Mouse (Mus musculus) cerebellum, adult (tissue): ENCODE measurements around the gene Spo11.

Experiments used
- ATAC-seq: cut with Nextera tagmentation; 2 replicates; pipeline ENCODE4 v1.9.2; 2017; ENCODE audit warnings: mild to moderate bottlenecking, moderate library complexity, mixed read lengths; ENCODE audit not compliant: insufficient number of reproducible peaks, low FRiP score, low TSS enrichment

Spo11 gene

DNA sequence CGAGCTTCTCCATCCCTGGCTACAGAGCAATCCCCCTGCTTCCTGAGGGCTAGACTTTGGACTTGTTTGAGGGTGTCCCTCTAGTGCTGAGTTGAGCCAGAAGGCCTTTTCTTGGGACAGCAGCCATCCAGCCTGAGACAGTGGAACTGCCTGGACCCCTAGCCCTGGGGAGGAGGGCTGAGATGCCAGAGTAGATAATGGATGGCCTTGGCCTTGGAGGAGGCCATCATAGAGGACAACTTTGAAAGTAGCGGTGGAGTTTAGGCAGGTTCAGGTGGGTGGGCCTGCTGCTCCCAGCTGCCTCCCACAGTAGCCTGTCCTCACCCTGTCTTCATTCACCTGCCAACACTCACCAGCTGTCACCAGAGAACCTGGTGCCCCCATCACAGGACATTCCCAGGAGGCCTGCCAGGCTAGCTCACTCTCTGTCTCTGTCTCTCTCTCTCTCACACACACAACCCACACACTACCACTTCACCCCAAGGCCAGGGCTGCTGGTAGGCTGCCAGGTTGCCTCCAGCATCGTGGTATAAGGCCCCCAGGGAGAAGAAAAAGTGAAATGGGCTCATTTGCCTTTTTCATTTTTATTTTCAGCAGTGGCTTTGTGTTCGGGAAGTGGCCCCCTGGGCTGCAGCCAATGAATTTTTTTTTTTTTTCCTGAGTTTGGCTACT lies 50.5 kb downstream of the Spo11 start:
- ATAC-seq: no peak

DNA sequence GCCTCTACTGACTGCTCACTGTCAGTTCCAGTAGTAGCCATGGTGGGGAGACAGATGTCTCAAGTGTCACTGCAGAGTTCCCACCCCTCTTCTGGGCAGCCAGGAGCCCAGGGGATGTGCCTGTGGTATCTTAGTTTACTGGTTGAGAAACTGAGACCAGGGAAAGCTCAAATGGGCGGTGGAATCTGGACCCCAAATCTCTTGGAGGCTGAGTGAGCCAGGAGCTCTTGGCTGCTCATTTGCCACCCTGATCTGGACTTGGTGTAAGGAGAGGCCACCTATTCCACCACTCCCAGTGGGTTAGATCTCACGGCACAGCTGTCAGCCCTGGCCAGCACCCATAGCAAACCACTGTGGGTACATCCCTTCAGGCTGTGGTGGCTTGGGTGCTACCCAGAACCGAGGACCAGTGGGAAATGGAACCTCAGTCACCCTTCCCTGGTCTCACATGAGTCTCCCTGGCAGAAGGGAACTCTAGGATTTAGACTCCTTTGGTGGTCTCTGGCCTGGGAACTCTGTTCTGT lies 51.1 kb downstream of the Spo11 start:
- no peak for ATAC-seq

DNA sequence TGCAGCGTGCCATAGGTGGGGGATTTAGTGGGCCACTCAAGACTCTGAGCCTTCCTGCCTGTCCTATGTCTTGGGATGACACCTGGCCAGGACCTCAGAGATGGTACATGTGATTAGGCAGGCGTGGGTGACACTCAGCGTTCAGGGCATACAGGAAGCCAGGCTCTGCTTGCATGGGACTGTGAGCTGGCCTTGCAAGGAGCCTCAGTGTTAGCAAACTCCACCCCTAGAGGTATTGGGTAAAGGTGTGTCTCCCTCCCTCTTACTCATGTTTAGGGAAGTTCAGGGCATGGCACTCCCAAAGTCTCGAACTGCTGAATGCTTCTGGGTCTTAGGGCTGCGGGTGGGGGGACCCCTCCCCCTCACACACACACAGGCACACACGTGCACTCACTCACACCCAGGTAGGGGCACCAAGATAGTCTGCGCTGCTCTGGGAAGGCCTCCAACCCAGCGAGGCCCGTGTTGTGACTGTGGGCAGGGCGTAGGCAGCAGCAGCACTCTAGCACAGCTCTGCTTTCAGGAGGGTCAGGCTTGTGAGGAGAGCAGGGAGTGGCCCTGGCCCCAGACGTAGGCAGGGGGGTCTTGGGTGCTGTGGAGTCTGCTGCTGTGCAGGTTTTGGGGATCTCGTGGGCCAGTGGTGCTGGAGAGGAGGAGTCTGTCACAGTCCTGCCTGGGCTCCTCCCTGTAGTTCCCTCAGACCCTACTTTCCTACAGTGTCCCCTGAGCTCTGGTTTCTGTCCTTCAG lies 53.3 kb downstream of the Spo11 start:
- ATAC-seq: no peak

DNA sequence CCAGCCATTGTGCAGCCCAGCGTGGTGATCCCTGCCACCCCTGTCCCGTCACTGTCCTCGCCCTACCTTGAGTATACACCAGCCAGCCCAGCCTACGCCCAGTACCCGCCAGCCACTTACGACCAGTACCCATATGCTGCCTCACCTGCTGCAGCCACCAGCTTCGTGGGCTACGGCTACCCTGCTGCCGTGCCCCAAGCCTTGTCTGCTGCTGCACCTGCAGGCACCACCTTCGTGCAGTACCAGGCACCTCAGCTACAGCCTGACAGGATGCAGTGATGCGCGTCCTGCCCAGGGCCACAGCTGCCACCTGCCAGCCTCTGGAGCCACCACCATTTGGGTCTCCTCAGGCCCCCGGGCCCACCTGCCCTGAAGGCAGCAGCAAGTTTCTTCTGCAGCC lies 56.0 kb downstream of the Spo11 start:
- ATAC-seq: no peak

DNA sequence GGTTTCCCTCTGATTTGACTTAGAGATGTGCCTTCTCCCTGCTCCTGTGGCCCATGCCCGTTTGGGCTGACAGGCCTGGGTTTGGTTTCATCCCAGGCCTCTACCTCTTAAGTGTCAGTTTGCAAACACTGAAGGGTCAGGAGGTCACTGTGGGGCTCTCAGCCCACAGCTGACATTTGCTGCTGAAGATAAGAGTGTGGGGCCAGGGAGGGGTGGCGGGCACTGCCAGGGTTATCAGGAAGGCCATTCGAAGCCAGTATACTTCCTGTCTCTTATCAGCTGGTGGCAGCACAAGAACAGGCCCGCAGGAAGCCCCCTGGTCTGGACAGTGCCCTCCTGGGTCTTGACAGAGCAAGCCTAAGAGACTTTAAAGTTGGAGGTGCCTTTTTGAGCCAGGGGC lies 57.5 kb downstream of the Spo11 start:
- no peak for ATAC-seq

DNA sequence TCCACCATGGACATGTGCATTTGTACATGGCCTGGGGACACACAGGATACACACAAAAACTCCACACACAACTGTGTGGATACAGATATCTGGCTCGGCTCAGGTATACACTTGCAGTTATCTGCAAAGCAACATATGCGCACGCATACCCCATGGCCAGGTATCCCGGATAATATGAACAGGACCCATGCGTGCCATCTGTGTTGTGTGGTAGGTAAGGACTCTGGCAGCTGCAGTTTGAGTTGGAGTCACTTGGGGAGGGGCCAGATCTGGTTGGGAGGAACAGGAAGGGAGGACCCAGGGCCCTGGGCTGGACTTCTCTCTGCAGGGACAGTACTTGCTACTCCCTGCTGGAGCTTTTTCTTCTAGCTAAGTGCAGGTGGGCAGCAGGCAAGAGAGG lies 58.2 kb downstream of the Spo11 start:
- ATAC-seq: no peak

DNA sequence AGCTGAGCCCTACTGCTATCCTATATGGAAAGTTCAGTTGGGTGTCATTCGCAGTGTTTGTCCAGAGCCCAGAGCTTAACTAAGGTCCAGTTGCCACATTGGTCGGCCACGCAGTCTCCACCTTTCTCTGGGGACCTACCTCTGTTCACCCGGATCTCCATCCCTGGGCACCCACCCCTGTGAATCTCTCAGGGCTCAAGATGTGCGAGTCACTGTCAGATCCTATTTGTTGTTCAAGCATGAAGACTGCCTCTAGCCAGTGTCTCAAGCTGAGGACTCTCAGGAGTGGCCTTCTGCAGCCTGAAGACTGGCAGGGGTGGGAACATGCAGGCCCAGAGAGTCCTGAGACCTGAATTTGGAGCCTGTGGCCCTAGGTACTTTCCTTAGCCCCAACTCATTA lies 58.6 kb downstream of the Spo11 start:
- ATAC-seq: no peak

DNA sequence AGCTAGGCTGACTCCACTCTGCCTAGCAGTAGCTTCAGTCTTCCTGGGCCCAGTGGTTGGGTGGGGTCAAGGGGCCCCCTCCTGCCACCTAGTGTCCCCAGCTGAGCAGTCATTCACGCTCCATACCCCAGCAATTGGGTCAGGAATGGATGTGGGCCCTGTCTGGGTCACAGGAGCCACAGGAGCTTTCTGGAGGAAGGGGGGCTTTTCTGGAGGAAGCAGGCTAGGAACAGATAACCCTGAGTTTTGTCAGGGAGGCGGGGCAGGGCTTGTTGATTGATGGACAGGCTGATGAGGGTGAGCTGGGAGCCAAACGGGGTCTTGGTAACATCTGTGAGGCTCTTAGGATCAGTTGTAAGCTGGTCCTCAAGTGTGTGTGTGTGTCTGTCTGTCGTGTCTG lies 59.1 kb downstream of the Spo11 start:
- ATAC-seq: no peak

DNA sequence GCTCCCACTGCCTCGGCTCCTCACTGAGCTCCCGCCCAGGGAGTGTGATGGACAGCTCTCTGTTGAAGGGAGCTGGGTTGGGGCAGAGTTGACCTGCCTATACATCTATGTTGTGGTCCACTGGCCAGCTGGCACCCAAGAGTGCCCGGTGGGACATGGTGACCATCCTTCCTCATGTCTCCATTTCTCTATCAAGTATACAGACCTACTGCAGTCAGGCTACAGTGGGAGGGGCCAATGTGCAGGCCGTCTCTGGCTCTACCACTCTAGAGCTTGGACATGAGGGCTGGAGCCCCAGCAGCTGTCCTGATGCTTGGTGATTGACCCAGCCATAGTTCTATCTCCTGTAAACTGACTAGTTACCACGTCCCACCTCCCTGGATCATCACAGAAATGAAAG lies 59.8 kb downstream of the Spo11 start:
- ATAC-seq: no peak

DNA sequence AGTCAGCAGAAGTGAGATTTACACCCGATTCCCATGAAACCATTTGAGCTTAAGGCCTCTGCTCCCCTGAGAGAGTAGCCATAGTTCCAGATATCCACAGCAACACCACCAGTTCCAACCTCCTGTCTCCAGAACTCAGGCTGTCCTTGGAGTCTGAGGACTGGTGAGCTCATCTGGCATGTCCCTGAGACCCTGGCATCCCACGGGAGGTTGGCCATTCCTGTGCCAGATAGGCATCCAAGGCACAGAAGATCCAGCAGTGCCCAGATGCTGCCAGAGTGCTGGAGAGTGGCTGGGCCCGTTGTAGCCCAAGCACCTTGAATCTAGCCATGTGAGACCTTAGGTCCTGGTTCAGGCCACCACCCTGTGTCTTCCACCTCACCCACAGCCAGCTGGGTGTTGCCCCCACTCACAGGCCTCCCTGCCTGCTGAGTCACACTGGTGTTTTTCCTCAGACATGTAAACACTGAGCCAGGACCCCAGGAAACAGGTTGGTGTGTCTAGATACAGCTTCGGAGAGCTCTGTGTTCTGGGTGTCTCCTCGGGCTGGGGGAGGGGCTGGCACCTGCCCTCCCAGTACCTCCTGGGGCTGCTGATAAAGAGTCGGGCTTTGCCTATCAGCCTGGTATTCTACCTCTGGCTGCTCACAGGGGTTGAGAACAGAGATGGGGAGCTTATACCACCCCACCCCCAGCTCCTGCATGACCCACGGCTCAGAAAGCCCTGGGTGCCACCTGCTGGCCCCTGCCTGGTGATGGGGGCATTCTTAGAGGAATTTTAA lies 60.5 kb downstream of the Spo11 start:
- ATAC-seq: no peak

DNA sequence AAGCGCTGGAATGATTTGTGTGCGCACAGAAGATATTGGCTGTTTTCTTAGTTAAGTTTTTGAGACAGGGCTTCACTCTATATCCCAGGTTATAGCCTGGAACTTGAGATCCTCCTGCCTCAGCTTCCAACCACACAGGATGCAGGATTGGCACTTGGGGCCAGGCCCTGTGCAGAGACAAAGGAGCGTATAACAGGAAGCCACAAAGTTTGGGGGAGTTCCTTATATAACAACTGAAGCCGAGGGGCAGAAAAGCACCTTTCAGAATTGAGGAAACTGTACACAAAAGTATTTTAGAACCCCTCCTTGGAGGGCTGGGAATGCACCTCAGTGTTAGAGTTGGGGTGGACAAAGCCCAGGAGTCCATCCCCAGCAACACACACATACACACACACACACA lies 61.5 kb downstream of the Spo11 start:
- ATAC-seq: no peak

DNA sequence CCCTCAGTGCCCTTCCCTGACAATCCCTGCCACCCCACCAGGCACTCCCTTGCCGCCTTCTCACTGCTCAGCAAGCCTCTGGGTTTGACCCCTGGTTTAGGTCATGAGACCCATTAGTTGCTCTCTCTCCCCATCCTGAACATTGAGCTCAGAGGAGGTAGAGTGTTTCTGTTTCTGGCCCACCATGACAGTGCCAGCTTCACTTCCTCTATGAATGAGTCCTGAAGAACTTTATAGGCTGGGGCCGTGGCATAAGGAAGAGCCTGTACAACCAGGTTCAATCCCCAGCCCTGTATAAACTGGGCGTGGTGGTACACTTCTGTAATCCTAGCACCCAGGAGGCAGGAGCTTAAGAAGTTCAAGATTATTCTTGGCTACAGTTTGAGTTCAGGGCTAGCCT lies 63.3 kb downstream of the Spo11 start:
- no peak for ATAC-seq

DNA sequence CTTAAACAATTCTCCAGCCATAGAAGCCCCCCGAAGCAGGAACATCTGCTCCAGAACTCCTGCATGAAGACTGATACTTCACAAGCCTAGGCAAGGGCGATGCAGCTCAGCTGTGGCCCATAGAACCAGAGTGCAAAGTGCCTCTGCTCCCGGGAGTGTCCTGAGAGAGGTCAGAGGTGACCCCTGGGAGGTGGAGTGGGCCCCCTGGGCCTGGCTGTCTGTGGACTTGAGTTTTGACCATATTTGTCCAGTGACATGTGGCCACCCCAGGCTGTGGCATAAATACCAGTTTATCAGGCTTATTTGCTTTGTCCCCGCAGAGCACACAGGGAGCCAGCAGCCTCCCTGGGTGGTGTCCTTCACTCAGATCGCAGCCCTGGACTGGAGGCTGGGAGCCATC lies 63.7 kb downstream of the Spo11 start:
- no peak for ATAC-seq

DNA sequence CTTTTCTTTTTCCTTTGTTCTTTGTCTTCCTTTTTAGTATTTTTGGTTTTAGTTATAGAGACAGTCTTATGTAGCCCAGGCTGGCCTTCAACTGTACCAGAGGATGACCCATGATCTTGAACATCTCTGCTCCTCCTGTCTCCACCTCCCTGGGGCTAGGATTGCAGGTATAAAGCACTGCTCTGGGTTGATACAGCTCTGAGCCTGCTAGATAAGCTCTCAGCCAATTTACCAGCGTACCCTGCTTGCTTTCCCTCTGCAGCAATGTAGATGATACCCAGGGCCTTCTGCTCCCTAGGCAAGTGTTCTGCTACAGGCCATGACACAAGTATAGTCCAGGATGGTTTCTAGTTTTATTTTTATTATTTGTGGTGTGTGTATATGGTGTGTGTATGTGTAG lies 64.4 kb downstream of the Spo11 start:
- ATAC-seq: no peak

DNA sequence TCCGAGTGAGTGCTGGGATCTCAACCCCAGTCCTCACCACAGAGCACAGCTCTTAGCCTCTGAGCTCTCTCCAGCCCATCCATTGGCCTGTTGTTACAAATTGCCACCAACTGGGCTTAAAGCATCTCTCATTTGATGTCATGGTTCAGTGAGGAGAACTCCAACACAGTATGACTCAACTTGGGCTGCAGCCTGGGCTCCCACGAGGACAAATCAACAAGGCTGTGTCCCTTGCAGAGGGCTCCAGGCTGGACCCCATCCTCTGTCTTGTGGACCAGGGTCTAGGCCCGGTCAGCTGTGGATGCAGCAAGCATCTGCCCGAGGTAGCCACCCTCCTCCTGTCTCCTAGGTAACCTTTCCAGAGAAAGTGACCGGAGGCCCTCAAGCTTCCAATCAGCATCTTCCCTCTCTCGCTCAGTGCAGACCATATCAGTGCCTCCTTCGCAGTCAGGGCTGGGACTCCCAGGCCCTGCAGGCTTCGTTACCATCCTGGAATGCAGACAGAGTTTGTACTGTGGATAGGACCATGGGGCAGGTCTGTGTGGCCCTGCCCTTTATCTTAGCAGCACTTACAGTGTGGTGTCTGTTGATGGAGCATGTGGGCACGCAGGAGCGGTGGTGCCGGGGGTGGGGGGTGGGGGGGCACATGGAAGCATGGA lies 65.1 kb downstream of the Spo11 start:
- no peak for ATAC-seq
